ENCODE assay signal across 8 mouse cellular contexts in genomic region chr7:29480590-29481344, GRCm38 (mm10). TPM values are rescaled to one million over a fixed set of nuclear protein-coding genes. Genes with fewer than 3 reads are reported as not detected.
DNase-seq lines count a peak whose midpoint lies in the region; ATAC-seq and TF ChIP-seq lines count a peak whose summit lies in the region.

No protein-coding gene starts in this region.

- H3K36me3 ChIP-seq in E14TG2a.4 (ENCODE audit: insufficient read depth, low read length), result peaks cover 10% of the 10 kb centered on the region; the same call in 1 of the 2 replicates
- H3K36me3 ChIP-seq in forebrain, embryonic 14.5 days (ENCODE audit: control insufficient read depth, insufficient read depth, low read length), result no peaks in the 10 kb centered on the region
- no peaks in the 10 kb centered on the region for H3K36me3 ChIP-seq in limb, embryonic 12.5 days

- peak overlapping the region; percentile 7; the same call in 1 of the 2 replicates for H3K27ac ChIP-seq in forebrain, embryonic 14.5 days (ENCODE audit: low read depth, low read length)
- H3K27ac ChIP-seq in limb, embryonic 12.5 days, result peak overlapping the region; percentile 87

- no peaks in the 10 kb centered on the region for H3K27me3 ChIP-seq in E14TG2a.4 (ENCODE audit: insufficient read depth, low read length)
- no peaks in the 10 kb centered on the region for H3K27me3 ChIP-seq in forebrain, embryonic 14.5 days (replicated peaks; ENCODE audit: control insufficient read depth, insufficient read depth, low read length)
- H3K27me3 ChIP-seq in limb, embryonic 12.5 days, result no peaks in the 10 kb centered on the region

- peak; percentile 74 to 79 for DNase-seq in cerebellum, adult 18-20 months
- no peak for DNase-seq in forebrain, embryonic 14.5 days (ENCODE audit: low spot score)
- no peak for DNase-seq in gastrocnemius, postnatal 36 days
- DNase-seq in spleen, adult 12 weeks (ENCODE audit: low spot score), result no peak
- DNase-seq in thymus, postnatal 25 days, result no peak
- DNase-seq in adrenal gland, postnatal 36 days, result no peak

- 0 out of 2 replicates have a peak, but pooled peaks have one; percentile 4 for ATAC-seq in forebrain, embryonic 14.5 days
- peak; percentile 70 for ATAC-seq in limb, embryonic 12.5 days (ENCODE audit: insufficient number of reproducible peaks, insufficient read depth, low FRiP score, low TSS enrichment, low read depth)

- H3K9ac ChIP-seq in forebrain, embryonic 14.5 days (ENCODE audit: low read length), result no peak overlapping the region
- H3K9ac ChIP-seq in limb, embryonic 12.5 days (replicated peaks), result no peak overlapping the region

- peak overlapping the region; percentile 68 for H3K4me3 ChIP-seq in E14TG2a.4 (replicated peaks; ENCODE audit: low read length)
- no peak overlapping the region for H3K4me3 ChIP-seq in forebrain, embryonic 14.5 days (ENCODE audit: low read depth, low read length)
- peak overlapping the region; percentile 9; the same call in 1 of the 2 replicates for H3K4me3 ChIP-seq in limb, embryonic 12.5 days (replicated peaks)

- H3K4me2 ChIP-seq in forebrain, embryonic 14.5 days (ENCODE audit: low read length), result no peak overlapping the region
- H3K4me2 ChIP-seq in limb, embryonic 12.5 days, result peak overlapping the region; percentile 50

- no peaks in the 10 kb centered on the region for H3K9me3 ChIP-seq in E14TG2a.4 (ENCODE audit: low read length)
- H3K9me3 ChIP-seq in forebrain, embryonic 14.5 days (replicated peaks; ENCODE audit: control insufficient read depth, low read length), result no peaks in the 10 kb centered on the region
- H3K9me3 ChIP-seq in limb, embryonic 12.5 days, result no peaks in the 10 kb centered on the region

- no peak for TF ChIP-seq CTCF in E14TG2a.4 (conservative IDR thresholded peaks at IDR 0.05; ENCODE audit: low read length)

- peaks cover 90% of the 10 kb centered on the region for H3K4me1 ChIP-seq in E14TG2a.4 (replicated peaks; ENCODE audit: low read depth, low read length)
- peaks cover 18% of the 10 kb centered on the region for H3K4me1 ChIP-seq in forebrain, embryonic 14.5 days (ENCODE audit: control insufficient read depth, insufficient read depth, low read length)
- H3K4me1 ChIP-seq in limb, embryonic 12.5 days (replicated peaks), result peaks cover 65% of the 10 kb centered on the region

- intact Hi-C loops in gastrocnemius, postnatal 36 days (cut with DNase I), result no loop called here

- WGBS in forebrain, embryonic 14.5 days, result 61% methylated on average over 16 of the region's 16 CpGs
- 38% methylated on average over 16 of the region's 16 CpGs for WGBS in limb, embryonic 12.5 days

RNA-seq across cellular contexts. Expression of gene Sipa1l3, which starts 37.7 kb away (rescaled TPM):
- 6.2 and 11.9 TPM in 2 replicates for polyA plus RNA-seq in forebrain, embryonic 14.5 days (2014; fragmentation: Nextera tagmentation; extraction: Ambion mirVana)
- polyA plus RNA-seq in limb, embryonic 12.5 days (2016; fragmentation: Nextera tagmentation; extraction: Ambion mirVana), result 14.0 and 16.1 TPM in 2 replicates
- 1 to 10 TPM; 6.3 to 6.5 TPM for total RNA-seq in gastrocnemius, postnatal 36 days (2021)
- 10 to 100 TPM; 29.5 to 30.7 TPM for total RNA-seq in adrenal gland, postnatal 36 days (2021)

Comparison
In these comparisons a context has a peak if more than half of its experiments do, and no peak if none do; other contexts are left out.
1. DNase-seq: peak in cerebellum, adult 18-20 months (2 of 2); none in forebrain, embryonic 14.5 days (single experiment), gastrocnemius, postnatal 36 days (0 of 2), spleen, adult 12 weeks (single experiment), thymus, postnatal 25 days (single experiment) and adrenal gland, postnatal 36 days (0 of 2).
2. RNA of gene Sipa1l3, which starts 37.7 kb away (total RNA-seq): 29.5 to 30.7 TPM in adrenal gland, postnatal 36 days; 6.3 to 6.5 TPM in gastrocnemius, postnatal 36 days; every median in the first group is over 4 times any median in the second.